Mouse (Mus musculus) heart, postnatal 0 days (tissue): ENCODE measurements around the gene Cln6. TPM values are rescaled to one million over a fixed set of nuclear protein-coding genes. Genes with fewer than 3 reads are reported as not detected.

ENCODE experiments used
- ATAC-seq: fragments of 200-750 bp; cut with Nextera tagmentation; 2 replicates; pipeline ENCODE4 v1.8.0; 2017; ENCODE audit warnings: low read depth, moderate number of reproducible peaks, moderate library complexity; ENCODE audit not compliant: insufficient read depth
- DNase-seq: peaks from one replicate; pipeline ENCODE4 v3.0.0-alpha.2; 2016; ENCODE audit warnings: low spot score
- H3K27ac ChIP-seq: fragments of 300-500 bp; sonication (generic); 2 replicates; pipeline ENCODE4 v1.5.1; 2014; ENCODE audit warnings: low read depth, mild to moderate bottlenecking
- H3K27me3 ChIP-seq: fragments of 300-500 bp; sonication (generic); 2 replicates; pipeline ENCODE4 v1.6.1; 2014; ENCODE audit warnings: low read length, mixed read lengths; ENCODE audit not compliant: control insufficient read depth, insufficient read depth
- H3K36me3 ChIP-seq: fragments of 300-500 bp; sonication (generic); replicated peaks from 2 replicates; pipeline ENCODE4 v1.6.1; 2014; ENCODE audit warnings: low read length, mixed read lengths; ENCODE audit not compliant: control insufficient read depth, insufficient read depth
- H3K4me1 ChIP-seq: fragments of 300-500 bp; sonication (generic); 2 replicates; pipeline ENCODE4 v1.6.1; 2014; ENCODE audit warnings: antibody characterized with exemption; ENCODE audit not compliant: control insufficient read depth, insufficient read depth
- H3K4me2 ChIP-seq: fragments of 300-500 bp; sonication (generic); 2 replicates; pipeline ENCODE4 v1.6.1; 2014; ENCODE audit warnings: low read depth, mild to moderate bottlenecking, low read length, moderate library complexity
- H3K4me3 ChIP-seq: fragments of 300-500 bp; sonication (generic); 2 replicates; pipeline ENCODE4 v1.5.1; 2014; ENCODE audit warnings: low read depth, low read length
- H3K9ac ChIP-seq: fragments of 300-500 bp; sonication (generic); replicated peaks from 2 replicates; pipeline ENCODE4 v1.6.1; 2014; ENCODE audit warnings: low read depth, low read length, mixed read lengths
- H3K9me3 ChIP-seq: fragments of 300-500 bp; sonication (generic); replicated peaks from 2 replicates; pipeline ENCODE4 v1.6.1; 2016; ENCODE audit warnings: low read length; ENCODE audit not compliant: control insufficient read depth
- CTCF ChIP-seq: IDR thresholded peaks from 2 replicates; pipeline ENCODE4 v1.5.1; 2016; ENCODE audit warnings: antibody characterized with exemption, control low read depth, low read depth
- EP300 ChIP-seq: IDR thresholded peaks from 2 replicates; pipeline ENCODE4 v1.6.1; 2016; ENCODE audit warnings: antibody characterized with exemption, low read depth
- WGBS: fragments of 180-500 bp; shearing (Covaris S2); extraction: QIAGEN DNeasy Blood & Tissue Kit; methylation state at CpG from one replicate; pipeline ENCODE4 v1.1.7; 2014; 5-methylcytosine and 5-hydroxymethylcytosine counted together
- polyA plus RNA-seq: library from polyadenylated mRNA; unstranded; fragments of >200 nt; fragmentation: Nextera tagmentation; extraction: Ambion mirVana; gene quantifications from 2 replicates; pipeline ENCODE4 v1.2.1, GENCODE M21; 2015
- total RNA-seq: library from RNA; depleted of rRNA; stranded (reverse); fragments of >200 nt; gene quantifications from 2 replicates; pipeline ENCODE4 v1.2.3, GENCODE M21; 2014; ENCODE audit warnings: low replicate concordance; rRNA removed

Cln6 gene
- total and polyA plus RNA-seq, 2 experiments from 2014 or later = 12.3 to 38.3 TPM

- H3K36me3 ChIP-seq = peaks cover 18% of the 10 kb centered on the region
- no peak for ATAC-seq
- peaks cover 9% of the 10 kb centered on the region for H3K4me1 ChIP-seq
- no peak overlapping the region for H3K27ac ChIP-seq
- TF ChIP-seq CTCF (no peak), EP300 (no peak)
- H3K9ac ChIP-seq = no peak overlapping the region
- no peak for DNase-seq
- H3K27me3 ChIP-seq = no peaks in the 10 kb centered on the region
- no peak overlapping the region for H3K4me2 ChIP-seq
- H3K4me3 ChIP-seq = no peak overlapping the region
- H3K9me3 ChIP-seq = no peaks in the 10 kb centered on the region
- 63% methylated on average over 7 of the region's 7 CpGs for WGBS
These were observed 38.5 kb downstream of the Cln6 start for GRCm38 (mm10) chr9:62876966-62877616.

- no peak overlapping the region for H3K4me3 ChIP-seq
- 62% methylated on average over 2 of the region's 2 CpGs for WGBS
- H3K27ac ChIP-seq = no peak overlapping the region
- H3K4me2 ChIP-seq = no peak overlapping the region
- TF ChIP-seq CTCF (no peak), EP300 (no peak)
- peaks cover 9% of the 10 kb centered on the region for H3K4me1 ChIP-seq
- DNase-seq = no peak
- no peak overlapping the region for H3K9ac ChIP-seq
- peak; percentile 69; the same call in 1 of the 2 replicates for ATAC-seq
- H3K36me3 ChIP-seq = peaks cover 22% of the 10 kb centered on the region
- H3K9me3 ChIP-seq = no peaks in the 10 kb centered on the region
- no peaks in the 10 kb centered on the region for H3K27me3 ChIP-seq
These were observed 39.2 kb downstream of the Cln6 start for GRCm38 (mm10) chr9:62877825-62878224.

GRCm38 (mm10) chr9:62881871-62882270 is 43.3 kb downstream of the Cln6 start:
- no peaks in the 10 kb centered on the region for H3K9me3 ChIP-seq
- no peaks in the 10 kb centered on the region for H3K27me3 ChIP-seq
- 44% methylated on average over 12 of the region's 12 CpGs for WGBS
- H3K27ac ChIP-seq = peak overlapping the region; percentile 69
- peaks cover 9% of the 10 kb centered on the region for H3K4me1 ChIP-seq
- DNase-seq (peak; percentile 89), ATAC-seq (peak; percentile 87)
- TF ChIP-seq EP300 = no peak
- TF ChIP-seq CTCF = no peak
- peaks cover 57% of the 10 kb centered on the region for H3K36me3 ChIP-seq
- no peak overlapping the region for H3K9ac ChIP-seq
- peak overlapping the region; percentile 26; the same call in 1 of the 2 replicates for H3K4me2 ChIP-seq
- no peak overlapping the region for H3K4me3 ChIP-seq

DNA sequence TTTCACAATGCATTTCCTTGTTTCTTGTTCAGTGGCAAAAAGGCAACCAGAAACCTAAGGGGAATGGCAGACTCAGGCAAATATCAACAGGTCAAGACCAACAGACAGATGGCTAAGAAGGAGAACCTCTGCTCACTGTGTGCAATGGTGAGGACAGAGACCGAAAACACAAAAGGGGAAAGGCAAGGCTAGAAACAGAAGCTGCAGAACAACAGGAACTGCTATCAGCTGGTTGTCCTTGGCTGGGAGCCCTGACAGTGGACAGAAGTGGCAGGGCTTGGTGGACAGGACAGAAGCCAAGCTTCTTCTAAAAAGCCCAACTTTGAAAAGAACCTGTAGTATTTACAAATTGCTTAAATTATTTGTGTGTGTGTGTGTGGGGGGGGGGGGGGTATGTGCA is 55.9 kb downstream of the Cln6 start:
- H3K4me2 ChIP-seq = no peak overlapping the region
- peak overlapping the region; percentile 41 for H3K27ac ChIP-seq
- H3K36me3 ChIP-seq = peaks cover 43% of the 10 kb centered on the region
- H3K27me3 ChIP-seq = no peaks in the 10 kb centered on the region
- ATAC-seq (no peak), DNase-seq (peak; percentile 55)
- no peak overlapping the region for H3K4me3 ChIP-seq
- no peaks in the 10 kb centered on the region for H3K4me1 ChIP-seq
- H3K9ac ChIP-seq = no peak overlapping the region
- TF ChIP-seq EP300 (no peak), CTCF (no peak)
- 14% methylated on average over 1 of the region's 1 CpGs for WGBS
- no peaks in the 10 kb centered on the region for H3K9me3 ChIP-seq

Other genes with a start within 250 kb of the Cln6 start
- gene Itga11, start 161.0 kb upstream of the Cln6 start, total RNA-seq = 0.43 and 0.65 TPM in 2 replicates
- gene Itga11, start 161.0 kb upstream of the Cln6 start, polyA plus RNA-seq = 0.07 and 0.11 TPM in 2 replicates
- gene Fem1b, start 26.9 kb upstream of the Cln6 start, total RNA-seq = 28.9 and 39.4 TPM in 2 replicates
- gene Fem1b, start 26.9 kb upstream of the Cln6 start, polyA plus RNA-seq = 5.8 and 6.8 TPM in 2 replicates
- not detected in 2 replicates for gene Calml4, start 19.3 kb downstream of the Cln6 start, total RNA-seq
- 1.8 and 2.5 TPM in 2 replicates for gene Calml4, start 19.3 kb downstream of the Cln6 start, polyA plus RNA-seq
- gene Pias1, start 149.1 kb downstream of the Cln6 start, total RNA-seq = 13.2 and 20.5 TPM in 2 replicates
- 25.1 and 26.5 TPM in 2 replicates for gene Pias1, start 149.1 kb downstream of the Cln6 start, polyA plus RNA-seq